Mouse (Mus musculus) thymus, adult 2 months (tissue): ENCODE measurements around the gene Rtkn.

Source experiments
- CTCF ChIP-seq: fragments of 200-500 bp; IDR thresholded peaks from 2 replicates; pipeline ENCODE4 v1.5.1; 2012; ENCODE audit warnings: mild to moderate bottlenecking, control low read depth, low read length, moderate library complexity, borderline replicate concordance; ENCODE audit not compliant: control insufficient read depth, poor library complexity, insufficient read depth; ENCODE audit errors: extremely low read depth
- POLR2A ChIP-seq: fragments of 200-500 bp; IDR thresholded peaks from 2 replicates; pipeline ENCODE4 v1.6.1; 2012; ENCODE audit warnings: mild to moderate bottlenecking, low read length, control low read depth, moderate library complexity; ENCODE audit not compliant: control insufficient read depth, poor library complexity, insufficient read depth; ENCODE audit errors: extremely low read depth

DNA sequence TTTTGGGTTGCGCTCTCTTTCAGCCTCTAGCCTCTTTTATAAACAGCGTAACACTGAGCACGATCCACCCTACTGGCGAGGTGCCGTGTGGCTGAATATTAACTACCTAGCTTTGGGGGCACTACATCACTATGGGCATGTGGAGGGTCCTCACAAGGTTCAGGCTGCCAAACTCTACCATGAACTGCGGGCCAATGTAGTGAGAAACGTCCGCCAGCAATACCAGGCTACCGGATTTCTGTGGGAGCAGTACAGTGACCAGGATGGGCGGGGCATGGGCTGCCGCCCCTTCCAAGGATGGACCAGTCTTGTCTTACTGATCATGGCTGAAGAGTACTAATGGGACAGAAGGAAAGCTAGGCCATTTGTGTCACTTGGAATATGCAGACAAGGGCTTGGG, 16.9 kb upstream of the Rtkn start:
- TF ChIP-seq POLR2A: no peak
- no peak for TF ChIP-seq CTCF
